Mouse (Mus musculus) lung, adult 2 months (tissue): ENCODE data around the gene Bysl.

Experiments
- CTCF ChIP-seq: fragments of 200-500 bp; IDR thresholded peaks from 2 replicates; pipeline ENCODE4 v1.5.1; 2011; ENCODE audit warnings: mild to moderate bottlenecking, low read length, control low read depth; ENCODE audit not compliant: insufficient read depth
- POLR2A ChIP-seq: fragments of 200-500 bp; IDR thresholded peaks from 2 replicates; pipeline ENCODE4 v1.6.1; 2011; ENCODE audit warnings: low read depth, mild to moderate bottlenecking, control low read depth, low read length, borderline replicate concordance; ENCODE audit errors: extremely low read depth

DNA sequence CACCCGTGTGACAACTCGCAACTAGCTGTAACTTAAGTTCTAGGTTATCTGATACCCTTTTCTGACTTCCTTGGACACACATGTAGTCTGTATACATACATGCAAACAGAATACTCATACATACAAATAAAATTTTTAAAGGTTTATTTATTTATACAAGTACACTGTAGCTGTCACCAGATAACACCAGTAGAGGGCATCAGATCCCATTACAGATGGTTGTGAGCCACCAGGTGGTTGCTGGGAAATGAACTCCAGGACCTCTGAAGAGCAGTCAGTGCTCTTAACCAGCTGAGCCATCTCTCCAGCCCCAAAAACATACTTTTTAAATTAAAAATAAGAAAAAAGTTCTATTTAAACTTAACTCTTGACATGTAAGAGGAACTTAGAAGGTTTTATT lies 31.7 kb upstream of the Bysl start:
- TF ChIP-seq CTCF (no peak), POLR2A (no peak)
